Mouse (Mus musculus) duodenum, adult 2 months (tissue): ENCODE measurements around the gene Gm5460. TPM values are rescaled to one million over a fixed set of nuclear protein-coding genes. Genes with fewer than 3 reads are reported as not detected.

ENCODE experiments used
- polyA plus RNA-seq: library from polyadenylated mRNA; depleted of rRNA; stranded (reverse); fragments of >200 nt; gene quantifications from 2 replicates; pipeline ENCODE4 v1.2.3, GENCODE M21; 2012; ENCODE audit warnings: low replicate concordance; rRNA removed

Gene Gm5460
- polyA plus RNA-seq: not detected in 2 replicates

GRCm38 (mm10) chr14:34016381-34016780 lies at the start of gene Gm5460:
Gene Gm5460, plus strand, starts transcription at chr14:34016758.

GRCm38 (mm10) chr14:33978604-33979059 lies 37.9 kb upstream of the Gm5460 start, which contains the start of gene Zfp488:
Gene Zfp488, minus strand, starts transcription at chr14:33978764.

GRCm38 (mm10) chr14:34015063-34015462 lies 1.5 kb upstream of the Gm5460 start, which contains the start of gene Gm30083:
Gene Gm30083, minus strand, starts transcription at chr14:34015182.

GRCm38 (mm10) chr14:34052516-34052915 lies 36.0 kb downstream of the Gm5460 start, which contains the start of gene Antxrl:
Gene Antxrl, plus strand, starts transcription at chr14:34052707.

GRCm38 (mm10) chr14:34085731-34086130 lies 69.2 kb downstream of the Gm5460 start, which contains the start of gene Anxa8:
Gene Anxa8, plus strand, starts transcription at chr14:34085981.

Other genes starting within 250 kb of the Gm5460 start
- 3.0 and 3.3 TPM in 2 replicates for gene Gdf10, start 93.2 kb upstream of the Gm5460 start, polyA plus RNA-seq
- gene Gdf2, start 75.7 kb upstream of the Gm5460 start, polyA plus RNA-seq: not detected in 2 replicates
- gene Rbp3, start 62.8 kb upstream of the Gm5460 start, polyA plus RNA-seq: 0.02 TPM in 1 of 2 replicates, not detected in the other
- gene Zfp488, start 38.0 kb upstream of the Gm5460 start, polyA plus RNA-seq: not detected in 2 replicates
- gene Gm30083, start 1.6 kb upstream of the Gm5460 start, polyA plus RNA-seq: not detected in 2 replicates
- gene Antxrl, start 35.9 kb downstream of the Gm5460 start, polyA plus RNA-seq: not detected in 2 replicates
- 0.39 and 0.54 TPM in 2 replicates for gene Anxa8, start 69.2 kb downstream of the Gm5460 start, polyA plus RNA-seq
- not detected in 2 replicates for gene A630023A22Rik, start 86.0 kb downstream of the Gm5460 start, polyA plus RNA-seq
- 0.02 and 0.47 TPM in 2 replicates for gene Npy4r, start 135.7 kb downstream of the Gm5460 start, polyA plus RNA-seq
- gene Gprin2, start 184.9 kb downstream of the Gm5460 start, polyA plus RNA-seq: 0.01 and 0.02 TPM in 2 replicates
- gene Syt15, start 202.8 kb downstream of the Gm5460 start, polyA plus RNA-seq: 1.2 and 1.5 TPM in 2 replicates